Mouse (Mus musculus): ENCODE results near the gene Wnt7a. TPM values are rescaled to one million over a fixed set of nuclear protein-coding genes. Genes with fewer than 3 reads are reported as not detected.

Gene Wnt7a
- total and polyA plus RNA-seq, 3 experiments, result not detected

DNA sequence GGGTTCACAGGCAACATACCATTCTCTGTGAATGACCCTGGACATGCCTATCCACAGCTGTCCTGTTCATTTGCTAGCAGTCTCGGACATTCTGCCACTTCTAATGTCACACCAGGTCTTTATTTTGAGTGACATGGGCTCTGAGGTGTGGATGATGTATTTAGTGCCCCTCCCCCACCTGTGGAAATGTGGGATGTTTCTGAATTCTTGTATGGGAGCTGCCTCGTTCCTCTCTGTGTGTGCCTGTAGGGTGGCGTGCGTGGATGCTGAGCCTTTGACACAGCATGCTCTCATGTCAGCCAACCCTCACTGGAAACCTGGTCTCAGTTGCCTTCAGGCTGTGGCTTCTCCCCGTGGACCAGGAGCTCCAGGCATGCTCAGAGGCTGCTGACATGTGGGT lies 66.1 kb downstream of the Wnt7a start:
- Histone ChIP-seq H3K4me3 (ENCODE audit: control insufficient read depth in 1 of 2, insufficient read depth in 1 of 2, low read depth in 2 of 2, low read length in 2 of 2) (no peak overlapping the region), H3K27me3 (ENCODE audit: control insufficient read depth in 1 of 2, insufficient read depth in 2 of 2, low read length in 2 of 2) (peaks cover 3 to 9% of the 10 kb centered on the region in 2 experiments; a peak in 3 of 4 replicates), H3K27ac (ENCODE audit: control insufficient read depth, low read depth, low read length) (no peak overlapping the region), H3K4me1 (ENCODE audit: control insufficient read depth in 1 of 2, insufficient read depth in 2 of 2, low read length in 2 of 2) (no peaks in the 10 kb centered on the region), H3K9ac (ENCODE audit: control insufficient read depth, low read depth, low read length, poor library complexity, severe bottlenecking) (no peak overlapping the region), H3K9me3 (replicated peaks; ENCODE audit: insufficient read depth, low read length) (no peaks in the 10 kb centered on the region), H3K36me3 (ENCODE audit: control insufficient read depth in 1 of 2, insufficient read depth in 2 of 2, low read length in 2 of 2) (no peaks in the 10 kb centered on the region), H3K79me2 (ENCODE audit: control insufficient read depth, insufficient read depth, low read length, poor library complexity) (no peaks in the 10 kb centered on the region)
- no peak for TF ChIP-seq RCOR1 (IDR thresholded peaks at IDR 0.05; ENCODE audit: low read depth, low read length)
- TF ChIP-seq ZC3H11A (IDR thresholded peaks at IDR 0.05; ENCODE audit: low read depth, low read length), result no peak
- TF ChIP-seq MAFK (IDR thresholded peaks at IDR 0.05; ENCODE audit: borderline replicate concordance, low read depth, low read length), result no peak
- no peak for TF ChIP-seq NRF1 (IDR thresholded peaks at IDR 0.05; ENCODE audit: insufficient read depth, low read depth, low read length, poor library complexity, severe bottlenecking)
- TF ChIP-seq ZNF384 (IDR thresholded peaks at IDR 0.05; ENCODE audit: low read depth, low read length), result no peak
- no peak for TF ChIP-seq RAD21 (IDR thresholded peaks at IDR 0.05; ENCODE audit: low read depth, low read length)
- no peak for TF ChIP-seq MXI1 (IDR thresholded peaks at IDR 0.05; ENCODE audit: low read depth, low read length)
- TF ChIP-seq HCFC1 (IDR thresholded peaks at IDR 0.05; ENCODE audit: low read depth, low read length), result no peak
- no peak for TF ChIP-seq ELF1 (IDR thresholded peaks at IDR 0.05; ENCODE audit: low read depth, low read length)
- TF ChIP-seq POLR2A (IDR thresholded peaks at IDR 0.05; ENCODE audit: control insufficient read depth in 1 of 2, insufficient read depth in 1 of 2, low read depth in 1 of 2, low read length in 2 of 2, poor library complexity in 1 of 2), result no peak
- DNase-seq (ENCODE audit: low read depth, low spot score), result no peak

DNA sequence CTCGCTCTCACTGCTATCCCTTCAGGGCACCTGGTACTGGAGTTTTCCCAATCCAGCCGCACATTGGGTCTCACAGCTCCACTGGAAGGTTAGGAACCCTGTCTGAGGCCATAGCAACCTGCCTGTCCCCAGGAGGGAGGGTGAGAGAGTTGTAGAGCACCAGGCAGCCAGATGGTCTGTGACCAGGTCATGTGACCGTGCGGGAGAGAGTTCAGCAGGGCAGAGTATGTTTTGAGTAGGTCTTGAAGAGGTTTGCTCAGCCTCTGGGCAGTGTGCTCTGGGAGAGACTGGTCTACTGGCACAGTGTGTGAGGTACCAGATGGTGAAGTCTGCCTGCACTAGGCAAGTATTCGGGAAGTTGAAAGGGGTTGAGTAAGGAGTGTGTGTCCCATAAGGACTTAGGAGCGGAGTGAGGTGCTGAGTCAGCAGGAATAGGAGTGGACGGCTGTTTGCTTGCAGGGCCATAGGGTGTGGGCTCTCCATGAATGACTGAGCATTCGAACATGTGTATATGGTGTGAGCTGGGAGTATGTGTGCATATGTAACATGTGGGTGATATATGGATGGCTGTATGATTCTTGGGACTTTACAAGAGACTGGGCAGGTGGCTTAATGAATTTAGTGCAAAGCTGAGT lies 71.4 kb downstream of the Wnt7a start:
- Histone ChIP-seq H3K4me1 (ENCODE audit: control insufficient read depth in 1 of 2, insufficient read depth in 2 of 2, low read length in 2 of 2) (no peaks in the 10 kb centered on the region), H3K4me3 (ENCODE audit: control insufficient read depth in 1 of 2, insufficient read depth in 1 of 2, low read depth in 2 of 2, low read length in 2 of 2) (no peak overlapping the region), H3K27me3 (ENCODE audit: control insufficient read depth in 1 of 2, insufficient read depth in 2 of 2, low read length in 2 of 2) (peaks cover 0 to 1% of the 10 kb centered on the region in 2 experiments; a peak in 3 of 4 replicates), H3K79me2 (ENCODE audit: control insufficient read depth, insufficient read depth, low read length, poor library complexity) (no peaks in the 10 kb centered on the region), H3K9ac (ENCODE audit: control insufficient read depth, low read depth, low read length, poor library complexity, severe bottlenecking) (no peak overlapping the region), H3K27ac (ENCODE audit: control insufficient read depth, low read depth, low read length) (no peak overlapping the region), H3K36me3 (ENCODE audit: control insufficient read depth in 1 of 2, insufficient read depth in 2 of 2, low read length in 2 of 2) (no peaks in the 10 kb centered on the region), H3K9me3 (replicated peaks; ENCODE audit: insufficient read depth, low read length) (no peaks in the 10 kb centered on the region)
- DNase-seq (ENCODE audit: low read depth, low spot score), result no peak
- peak; percentile 82 for TF ChIP-seq MAFK (IDR thresholded peaks at IDR 0.05; ENCODE audit: borderline replicate concordance, low read depth, low read length)
- no peak for TF ChIP-seq RAD21 (IDR thresholded peaks at IDR 0.05; ENCODE audit: low read depth, low read length)
- TF ChIP-seq NRF1 (IDR thresholded peaks at IDR 0.05; ENCODE audit: insufficient read depth, low read depth, low read length, poor library complexity, severe bottlenecking), result no peak

DNA sequence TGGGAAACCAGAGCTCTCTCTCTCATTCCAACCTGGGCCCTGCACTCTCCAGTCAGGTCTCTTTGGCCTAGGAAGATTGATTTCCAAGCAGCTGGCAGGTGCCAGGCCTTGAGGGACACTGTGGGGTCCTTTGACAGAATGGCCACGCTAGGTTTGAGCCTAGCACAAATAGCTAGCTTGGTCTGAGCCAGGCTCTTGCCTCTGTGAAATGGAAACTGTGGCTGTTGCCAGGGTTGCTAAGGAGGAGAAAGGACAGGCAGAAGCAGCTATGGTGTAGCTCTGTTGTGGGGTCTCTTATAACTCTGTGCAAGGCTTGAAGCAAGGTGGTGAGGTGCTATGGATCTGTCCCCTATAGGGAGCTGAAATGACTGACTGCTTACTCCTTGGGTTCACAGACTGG lies 75.7 kb downstream of the Wnt7a start:
- no peaks in the 10 kb centered on the region for H3K36me3 ChIP-seq (ENCODE audit: control insufficient read depth in 1 of 2, insufficient read depth in 2 of 2, low read length in 2 of 2)
- no peak for DNase-seq (ENCODE audit: low read depth, low spot score)

More for the DNA sequence above, 75.7 kb downstream of the Wnt7a start:
- Histone ChIP-seq H3K27ac (ENCODE audit: control insufficient read depth, low read depth, low read length) (no peak overlapping the region), H3K27me3 (ENCODE audit: control insufficient read depth in 1 of 2, insufficient read depth in 2 of 2, low read length in 2 of 2) (peaks cover 0 to 5% of the 10 kb centered on the region in 2 experiments; a peak in 2 of 4 replicates), H3K79me2 (ENCODE audit: control insufficient read depth, insufficient read depth, low read length, poor library complexity) (no peaks in the 10 kb centered on the region), H3K4me3 (ENCODE audit: control insufficient read depth in 1 of 2, insufficient read depth in 1 of 2, low read depth in 2 of 2, low read length in 2 of 2) (no peak overlapping the region), H3K9ac (ENCODE audit: control insufficient read depth, low read depth, low read length, poor library complexity, severe bottlenecking) (no peak overlapping the region), H3K9me3 (replicated peaks; ENCODE audit: insufficient read depth, low read length) (no peaks in the 10 kb centered on the region), H3K4me1 (ENCODE audit: control insufficient read depth in 1 of 2, insufficient read depth in 2 of 2, low read length in 2 of 2) (no peaks in the 10 kb centered on the region)
- no peak for TF ChIP-seq ZC3H11A (IDR thresholded peaks at IDR 0.05; ENCODE audit: low read depth, low read length)
- TF ChIP-seq JUND (IDR thresholded peaks at IDR 0.05; ENCODE audit: low read depth, low read length), result no peak

Measured in MEL (cell line).